Mouse (Mus musculus) forebrain, embryonic 13.5 days (tissue): ENCODE results near the gene Ube2q2. TPM values are rescaled to one million over a fixed set of nuclear protein-coding genes. Genes with fewer than 3 reads are reported as not detected.
A peak's percentile ranks its signal among the peaks of the same experiment; 100 is the strongest.

ENCODE experiments used
- ATAC-seq: fragments of 200-750 bp; cut with Nextera tagmentation; 2 replicates; pipeline ENCODE4 v1.8.0; 2017
- H3K27ac ChIP-seq: fragments of 300-500 bp; sonication (generic); 2 replicates; pipeline ENCODE4 v1.5.1; 2015; ENCODE audit warnings: inconsistent platforms, mild to moderate bottlenecking, moderate library complexity
- H3K27me3 ChIP-seq: fragments of 300-500 bp; sonication (generic); 2 replicates; pipeline ENCODE4 v1.6.1; 2015; ENCODE audit warnings: mild to moderate bottlenecking, inconsistent platforms
- H3K36me3 ChIP-seq: fragments of 300-500 bp; sonication (generic); 2 replicates; pipeline ENCODE4 v1.6.1; 2015; ENCODE audit warnings: mild to moderate bottlenecking, inconsistent platforms; ENCODE audit not compliant: poor library complexity, severe bottlenecking
- H3K4me1 ChIP-seq: fragments of 300-500 bp; sonication (generic); 2 replicates; pipeline ENCODE4 v1.6.1; 2015; ENCODE audit warnings: inconsistent platforms
- H3K4me2 ChIP-seq: fragments of 300-500 bp; sonication (generic); 2 replicates; pipeline ENCODE4 v1.6.1; 2015; ENCODE audit warnings: inconsistent platforms, mild to moderate bottlenecking, moderate library complexity
- H3K4me3 ChIP-seq: fragments of 300-500 bp; sonication (generic); 2 replicates; pipeline ENCODE4 v1.5.1; 2015; ENCODE audit warnings: mild to moderate bottlenecking, inconsistent platforms
- H3K9ac ChIP-seq: fragments of 300-500 bp; sonication (generic); 2 replicates; pipeline ENCODE4 v1.6.1; 2015; ENCODE audit warnings: mild to moderate bottlenecking, inconsistent platforms
- H3K9me3 ChIP-seq: fragments of 300-500 bp; sonication (generic); replicated peaks from 2 replicates; pipeline ENCODE4 v1.6.1; 2016; ENCODE audit warnings: inconsistent platforms
- WGBS: fragments of 180-500 bp; shearing (Covaris S2); methylation state at CpG from one replicate; pipeline ENCODE4 v1.1.7; 2015; 5-methylcytosine and 5-hydroxymethylcytosine counted together
- polyA plus RNA-seq: library from polyadenylated mRNA; unstranded; fragments of >200 nt; fragmentation: Nextera tagmentation; extraction: Ambion mirVana; gene quantifications from 2 replicates; pipeline ENCODE4 v1.2.1, GENCODE M21; 2015

Gene Ube2q2
- polyA plus RNA-seq, 1 experiment from 2014 or later = 32.0 TPM

DNA sequence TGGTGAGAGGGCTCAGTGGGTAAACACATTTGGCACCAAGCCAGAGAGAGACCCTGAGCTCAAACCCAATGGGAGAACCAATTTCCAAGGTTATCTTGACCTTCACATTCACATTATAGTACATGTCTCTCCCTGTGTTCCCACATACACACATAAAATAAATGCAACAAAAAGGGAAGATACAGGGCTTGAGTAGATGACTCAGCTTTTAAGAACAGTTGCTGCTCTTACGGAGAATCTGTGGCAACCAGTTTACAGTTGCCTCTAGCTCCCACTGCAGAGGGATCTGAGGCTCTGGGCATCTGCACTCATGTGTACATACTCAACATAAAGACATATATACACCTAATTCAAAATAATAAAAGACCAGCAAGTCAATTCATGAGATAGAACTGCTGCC, 49.6 kb downstream of the Ube2q2 start:
- H3K27ac ChIP-seq = no peak overlapping the region
- H3K4me1 ChIP-seq = no peaks in the 10 kb centered on the region
- no peak overlapping the region for H3K9ac ChIP-seq
- H3K9me3 ChIP-seq = no peaks in the 10 kb centered on the region
- no peaks in the 10 kb centered on the region for H3K27me3 ChIP-seq
- no peak overlapping the region for H3K4me3 ChIP-seq
- no peak for ATAC-seq
- H3K36me3 ChIP-seq = peaks cover 16% of the 10 kb centered on the region
- WGBS = 100% methylated on average over 1 of the region's 1 CpGs
- H3K4me2 ChIP-seq = no peak overlapping the region

DNA sequence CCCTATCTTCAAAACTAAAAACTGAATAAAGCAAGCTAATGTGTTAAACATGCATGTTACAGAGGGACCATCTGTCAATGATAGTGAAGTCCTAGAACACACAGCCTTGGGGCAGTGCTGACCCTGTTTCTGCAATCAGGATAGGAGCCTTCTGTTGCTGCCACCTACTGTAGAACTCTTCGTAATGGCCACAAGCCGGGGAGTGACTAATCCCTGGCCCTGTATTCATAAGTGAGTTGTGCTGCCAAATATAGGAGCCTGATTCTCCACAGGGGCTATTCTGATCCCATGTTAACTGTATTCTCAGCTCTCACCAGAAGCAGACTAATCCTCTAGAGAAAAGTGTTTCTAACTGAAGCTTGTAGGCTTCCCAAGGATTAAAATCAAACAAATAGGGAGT, 50.7 kb downstream of the Ube2q2 start:
- Histone ChIP-seq H3K9me3 (no peaks in the 10 kb centered on the region), H3K27me3 (no peaks in the 10 kb centered on the region), H3K4me3 (no peak overlapping the region), H3K9ac (no peak overlapping the region), H3K4me2 (no peak overlapping the region), H3K27ac (no peak overlapping the region), H3K4me1 (no peaks in the 10 kb centered on the region), H3K36me3 (peaks cover 16% of the 10 kb centered on the region)
- ATAC-seq = no peak
- 65% methylated on average over 2 of the region's 2 CpGs for WGBS

DNA sequence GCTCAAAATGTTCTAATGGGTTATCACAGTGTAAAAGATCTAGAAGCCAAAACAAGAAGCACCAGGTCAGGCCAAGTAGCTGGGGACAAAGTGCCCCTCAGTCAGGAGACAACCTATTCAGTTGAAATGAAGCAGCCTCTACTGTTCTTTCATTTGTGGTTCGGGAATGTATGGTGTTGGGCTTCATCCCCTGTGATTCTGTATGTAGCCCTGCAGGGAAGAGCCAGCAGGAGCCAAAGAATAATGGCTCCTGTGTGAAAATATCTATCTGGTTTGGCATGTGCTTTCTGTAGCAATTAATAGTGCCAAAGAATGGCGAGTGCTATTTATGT, 59.8 kb downstream of the Ube2q2 start:
- Histone ChIP-seq H3K9ac (peak overlapping the region; percentile 91), H3K9me3 (no peaks in the 10 kb centered on the region), H3K27me3 (no peaks in the 10 kb centered on the region), H3K4me3 (peak overlapping the region; percentile 82), H3K27ac (peak overlapping the region; percentile 85), H3K4me1 (peaks cover 28% of the 10 kb centered on the region), H3K36me3 (peaks cover 12% of the 10 kb centered on the region), H3K4me2 (peak overlapping the region; percentile 86)
- peak; percentile 48 for ATAC-seq
- 0% methylated on average over 2 of the region's 2 CpGs for WGBS

DNA sequence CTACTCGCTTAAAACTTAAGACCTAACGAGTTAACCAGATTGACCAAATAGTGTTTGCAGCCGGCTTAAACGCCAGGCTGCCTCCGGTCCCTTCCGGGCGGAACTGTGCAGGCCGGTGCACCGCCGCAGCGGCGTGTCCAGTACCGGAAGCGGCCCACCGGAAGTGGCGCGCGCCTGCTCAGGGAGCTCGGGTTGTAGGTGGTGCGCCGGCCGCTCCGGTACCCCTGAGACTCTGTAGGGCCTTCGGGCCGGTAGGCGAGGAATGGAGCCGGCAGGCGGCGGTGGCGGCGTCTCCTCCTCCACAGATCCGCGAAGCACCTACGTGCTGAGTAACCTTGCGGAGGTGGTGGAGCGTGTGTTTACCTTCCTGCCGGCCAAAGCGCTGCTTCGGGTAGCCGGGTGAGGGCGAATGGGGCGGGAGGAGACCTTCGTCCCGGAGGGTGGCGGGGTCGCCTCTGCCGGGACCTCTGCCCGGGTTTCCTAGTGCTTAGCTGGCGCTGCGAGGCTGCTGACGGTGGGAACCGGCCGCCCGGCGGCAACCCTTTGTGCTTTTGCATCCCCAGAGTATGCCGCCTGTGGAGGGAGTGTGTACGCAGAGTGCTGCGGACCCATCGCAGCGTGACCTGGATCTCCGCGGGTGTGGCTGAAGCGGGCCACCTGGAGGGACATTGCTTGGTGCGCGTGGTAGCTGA, 60.3 kb downstream of the Ube2q2 start, which contains the start of gene Fbxo22:
Fbxo22 (plus strand) TSS at position 136 of the 692 bp plus-strand sequence.
- Histone ChIP-seq H3K36me3 (peaks cover 16% of the 10 kb centered on the region), H3K4me3 (peak within 1 kb of the TSS; percentile 82), H3K27me3 (no peaks in the 10 kb centered on the region), H3K9ac (peak within 1 kb of the TSS; percentile 91), H3K9me3 (no peaks in the 10 kb centered on the region), H3K4me2 (peak within 1 kb of the TSS; percentile 86), H3K27ac (peak within 1 kb of the TSS; percentile 85), H3K4me1 (peaks cover 28% of the 10 kb centered on the region)
- WGBS = under 1% methylated on average over 65 of the region's 65 CpGs
- ATAC-seq = peak; percentile 100

DNA sequence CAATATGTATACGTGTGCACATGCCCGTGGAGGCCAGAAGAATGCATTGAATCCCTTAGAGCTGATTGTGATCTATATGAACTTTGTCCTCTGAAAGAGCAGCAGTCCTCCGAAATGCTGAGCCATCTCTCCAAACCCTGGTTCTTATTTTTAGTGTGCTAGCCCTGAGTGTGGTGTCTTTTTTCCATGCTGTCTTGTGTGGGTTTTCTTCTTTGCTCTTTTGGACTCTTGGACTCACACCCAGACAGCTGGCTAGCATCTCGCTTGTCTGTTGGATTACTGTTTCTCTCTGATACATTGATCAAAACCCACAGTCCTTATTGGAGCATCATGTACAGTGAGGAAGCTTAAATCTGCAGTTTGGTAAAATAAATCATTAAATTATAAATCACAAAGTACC, 63.0 kb downstream of the Ube2q2 start:
- ATAC-seq = no peak
- no peak overlapping the region for H3K4me3 ChIP-seq
- no peak overlapping the region for H3K9ac ChIP-seq
- peaks cover 28% of the 10 kb centered on the region for H3K4me1 ChIP-seq
- no peak overlapping the region for H3K27ac ChIP-seq
- 89% methylated on average over 4 of the region's 4 CpGs for WGBS
- peaks cover 37% of the 10 kb centered on the region for H3K36me3 ChIP-seq
- no peaks in the 10 kb centered on the region for H3K9me3 ChIP-seq
- H3K4me2 ChIP-seq = no peak overlapping the region
- H3K27me3 ChIP-seq = no peaks in the 10 kb centered on the region

DNA sequence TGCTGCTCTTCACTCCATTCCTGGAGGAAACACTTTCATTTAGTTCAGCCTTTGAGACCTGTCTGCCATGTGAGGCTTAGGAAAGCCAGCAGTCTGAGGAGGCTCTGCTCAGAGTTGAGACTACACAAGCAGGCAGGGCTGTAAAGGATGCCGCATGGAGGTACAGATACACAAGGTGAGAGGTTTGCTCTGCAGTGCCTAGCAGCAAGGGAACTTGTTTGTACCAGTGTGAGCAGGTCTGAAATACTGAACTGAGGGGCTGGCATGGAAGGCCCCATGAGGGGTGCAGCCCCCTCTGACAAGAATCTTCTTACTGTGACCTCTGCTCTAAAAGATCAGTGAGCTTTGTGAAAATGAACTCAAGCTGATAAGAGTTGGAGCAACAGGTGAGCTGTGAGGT, 64.7 kb downstream of the Ube2q2 start:
- ATAC-seq = no peak
- H3K4me3 ChIP-seq = no peak overlapping the region
- 92% methylated on average over 1 of the region's 1 CpGs for WGBS
- H3K4me2 ChIP-seq = no peak overlapping the region
- H3K9ac ChIP-seq = no peak overlapping the region
- H3K36me3 ChIP-seq = peaks cover 55% of the 10 kb centered on the region
- no peaks in the 10 kb centered on the region for H3K27me3 ChIP-seq
- H3K4me1 ChIP-seq = peaks cover 22% of the 10 kb centered on the region
- H3K9me3 ChIP-seq = no peaks in the 10 kb centered on the region
- H3K27ac ChIP-seq = no peak overlapping the region

DNA sequence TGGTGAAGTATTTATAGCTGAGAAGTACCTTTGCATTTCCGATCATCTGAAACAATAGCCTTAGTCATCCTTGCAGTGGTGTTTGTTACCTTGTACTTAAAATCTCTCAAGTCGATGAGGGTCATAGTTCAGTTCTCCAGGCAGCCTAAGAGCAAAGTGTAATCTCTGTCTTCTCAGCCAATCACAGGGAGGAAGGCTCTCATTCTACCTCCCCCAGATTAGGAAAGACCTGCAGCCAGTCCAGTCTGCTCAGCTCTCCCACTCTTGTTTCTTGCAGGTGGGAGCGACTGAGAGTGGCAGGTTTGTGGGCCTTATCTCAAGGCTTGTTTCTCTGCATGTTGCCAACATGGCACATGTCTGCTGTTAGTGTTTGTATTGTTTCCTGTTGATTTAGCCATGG, 66.4 kb downstream of the Ube2q2 start:
- H3K36me3 ChIP-seq = peaks cover 70% of the 10 kb centered on the region
- no peaks in the 10 kb centered on the region for H3K27me3 ChIP-seq
- ATAC-seq = no peak
- no peak overlapping the region for H3K4me3 ChIP-seq
- H3K27ac ChIP-seq = no peak overlapping the region
- H3K9ac ChIP-seq = no peak overlapping the region
- H3K4me1 ChIP-seq = peaks cover 13% of the 10 kb centered on the region
- no peak overlapping the region for H3K4me2 ChIP-seq
- WGBS = 84% methylated on average over 3 of the region's 3 CpGs
- H3K9me3 ChIP-seq = no peaks in the 10 kb centered on the region

DNA sequence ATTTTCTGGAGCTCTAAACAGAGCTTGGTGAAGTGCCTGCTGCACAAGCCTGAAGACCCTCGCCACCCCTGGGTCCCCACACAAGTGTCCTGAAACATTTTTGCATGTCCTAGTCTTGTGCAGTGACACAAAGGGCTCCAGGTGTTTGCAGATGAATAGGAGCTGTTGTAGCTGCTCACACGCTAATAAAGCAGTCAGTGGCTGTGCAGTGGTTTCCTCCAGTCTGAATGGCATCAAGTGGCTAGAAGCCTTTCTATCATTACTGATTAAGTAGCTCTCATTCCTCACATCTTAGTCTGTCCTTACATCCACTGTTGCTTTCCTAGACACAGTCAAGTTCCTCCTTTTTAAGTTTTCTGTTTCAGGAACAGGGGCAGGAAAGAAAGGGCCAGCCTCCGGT, 67.0 kb downstream of the Ube2q2 start:
- H3K36me3 ChIP-seq = peaks cover 76% of the 10 kb centered on the region
- WGBS = 78% methylated on average over 3 of the region's 3 CpGs
- H3K4me1 ChIP-seq = peaks cover 7% of the 10 kb centered on the region
- no peak for ATAC-seq
- H3K9me3 ChIP-seq = no peaks in the 10 kb centered on the region
- no peak overlapping the region for H3K4me2 ChIP-seq
- no peak overlapping the region for H3K9ac ChIP-seq
- H3K27me3 ChIP-seq = no peaks in the 10 kb centered on the region
- H3K27ac ChIP-seq = no peak overlapping the region
- H3K4me3 ChIP-seq = no peak overlapping the region

DNA sequence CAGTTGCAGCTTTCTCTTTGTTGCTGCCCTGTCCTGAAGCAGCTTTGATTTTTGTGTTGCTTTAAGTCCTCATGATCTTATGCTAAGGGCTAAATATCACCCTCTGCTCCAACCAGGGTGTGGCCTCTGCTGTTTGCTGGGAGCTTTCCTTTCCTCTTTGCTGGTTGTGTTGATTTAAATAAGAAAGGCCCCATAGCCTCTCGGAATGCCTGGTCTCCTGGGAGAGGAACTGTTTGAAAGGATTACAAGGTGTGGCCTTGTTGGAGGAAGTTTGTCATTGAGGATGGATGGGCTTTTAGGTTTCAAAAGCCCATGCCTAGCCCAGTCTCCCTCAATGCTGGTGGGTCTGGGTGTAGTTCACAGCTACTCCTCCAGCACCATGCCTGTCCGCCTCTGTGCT, 67.4 kb downstream of the Ube2q2 start:
- no peaks in the 10 kb centered on the region for H3K27me3 ChIP-seq
- peaks cover 81% of the 10 kb centered on the region for H3K36me3 ChIP-seq
- peaks cover 4% of the 10 kb centered on the region; the same call in 1 of the 2 replicates for H3K4me1 ChIP-seq
- H3K27ac ChIP-seq = no peak overlapping the region
- ATAC-seq = no peak
- no peak overlapping the region for H3K4me2 ChIP-seq
- no peaks in the 10 kb centered on the region for H3K9me3 ChIP-seq
- no peak overlapping the region for H3K9ac ChIP-seq
- WGBS = 64% methylated on average over 2 of the region's 2 CpGs
- H3K4me3 ChIP-seq = no peak overlapping the region

DNA sequence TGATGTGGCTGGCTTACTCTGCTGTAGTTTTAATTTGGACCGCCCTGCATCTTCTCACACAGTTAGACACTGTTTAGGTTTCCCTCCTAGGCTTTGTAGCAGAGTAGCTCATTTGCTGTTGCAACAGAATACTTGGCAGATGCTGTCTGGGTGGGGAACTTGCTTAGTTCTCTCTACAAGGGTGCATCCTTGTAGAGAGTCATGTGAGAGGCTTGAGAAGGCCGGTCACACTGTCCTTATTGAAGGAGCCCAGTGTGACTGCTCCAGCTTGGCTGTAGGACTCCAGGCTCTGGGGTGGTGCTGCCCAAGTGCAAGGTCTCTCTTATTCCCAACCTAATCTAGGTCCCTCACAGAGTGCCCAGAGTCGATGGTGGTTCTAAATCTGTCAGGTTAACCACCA, 68.7 kb downstream of the Ube2q2 start:
- H3K4me1 ChIP-seq = no peaks in the 10 kb centered on the region
- peaks cover 94% of the 10 kb centered on the region for H3K36me3 ChIP-seq
- no peaks in the 10 kb centered on the region for H3K9me3 ChIP-seq
- no peak overlapping the region for H3K27ac ChIP-seq
- H3K9ac ChIP-seq = no peak overlapping the region
- no peak overlapping the region for H3K4me3 ChIP-seq
- no peak for ATAC-seq
- H3K27me3 ChIP-seq = no peaks in the 10 kb centered on the region
- H3K4me2 ChIP-seq = no peak overlapping the region
- WGBS = 93% methylated on average over 3 of the region's 3 CpGs

DNA sequence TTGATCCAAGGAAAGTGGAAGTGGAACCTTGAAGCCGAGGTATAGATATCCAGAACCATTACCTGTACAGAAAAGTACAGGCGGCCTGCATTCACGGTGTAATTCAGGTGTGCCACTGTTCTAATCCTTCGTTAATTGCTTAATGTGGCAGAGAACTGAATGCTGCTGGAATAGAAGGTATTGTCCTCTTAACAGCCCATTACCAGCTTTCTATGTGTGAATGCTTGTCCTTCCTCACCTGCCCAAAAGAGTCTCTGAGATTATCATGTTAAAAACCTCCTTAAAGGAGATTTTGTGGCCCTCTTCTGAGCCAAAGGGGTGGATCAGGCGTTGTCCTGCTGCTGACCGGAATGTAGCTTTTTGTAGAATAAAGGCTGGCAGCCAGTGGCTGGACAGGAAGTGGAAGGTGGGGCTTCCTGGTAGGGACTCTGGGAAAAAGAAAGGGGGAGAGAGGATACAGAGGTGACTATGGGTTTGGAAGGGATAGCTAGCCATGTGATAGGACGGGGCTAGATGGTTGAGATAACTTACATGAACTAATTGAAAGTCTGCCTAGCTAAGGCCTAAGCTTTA, 76.6 kb downstream of the Ube2q2 start:
- ATAC-seq = no peak
- H3K4me3 ChIP-seq = no peak overlapping the region
- H3K36me3 ChIP-seq = peaks cover 64% of the 10 kb centered on the region
- no peaks in the 10 kb centered on the region for H3K9me3 ChIP-seq
- H3K4me1 ChIP-seq = no peaks in the 10 kb centered on the region
- no peak overlapping the region for H3K27ac ChIP-seq
- no peak overlapping the region for H3K9ac ChIP-seq
- 82% methylated on average over 7 of the region's 7 CpGs for WGBS
- no peak overlapping the region for H3K4me2 ChIP-seq
- no peaks in the 10 kb centered on the region for H3K27me3 ChIP-seq

DNA sequence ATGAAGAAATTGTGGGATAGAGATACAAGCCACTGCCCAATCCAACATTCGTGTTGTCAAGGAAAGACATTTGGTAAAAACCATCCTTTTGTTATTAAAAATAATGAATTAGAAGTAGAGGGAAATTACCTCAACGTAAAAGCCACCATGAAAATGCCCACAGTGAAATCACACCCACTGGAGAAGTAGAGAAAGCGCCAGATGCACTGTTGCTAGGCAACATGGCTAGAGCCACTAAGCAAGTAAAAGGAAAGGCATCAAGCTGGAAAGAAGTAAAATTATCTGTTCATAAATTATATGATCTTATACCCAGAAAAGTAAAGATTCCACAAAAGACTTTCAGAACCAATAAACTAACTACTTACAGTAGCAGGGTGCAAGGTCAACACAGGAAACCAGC, 77.6 kb downstream of the Ube2q2 start:
- Histone ChIP-seq H3K9ac (no peak overlapping the region), H3K36me3 (peaks cover 54% of the 10 kb centered on the region), H3K27me3 (no peaks in the 10 kb centered on the region), H3K4me1 (no peaks in the 10 kb centered on the region), H3K4me3 (no peak overlapping the region), H3K9me3 (no peaks in the 10 kb centered on the region), H3K27ac (no peak overlapping the region), H3K4me2 (no peak overlapping the region)
- WGBS = 79% methylated on average over 3 of the region's 3 CpGs
- ATAC-seq = no peak

DNA sequence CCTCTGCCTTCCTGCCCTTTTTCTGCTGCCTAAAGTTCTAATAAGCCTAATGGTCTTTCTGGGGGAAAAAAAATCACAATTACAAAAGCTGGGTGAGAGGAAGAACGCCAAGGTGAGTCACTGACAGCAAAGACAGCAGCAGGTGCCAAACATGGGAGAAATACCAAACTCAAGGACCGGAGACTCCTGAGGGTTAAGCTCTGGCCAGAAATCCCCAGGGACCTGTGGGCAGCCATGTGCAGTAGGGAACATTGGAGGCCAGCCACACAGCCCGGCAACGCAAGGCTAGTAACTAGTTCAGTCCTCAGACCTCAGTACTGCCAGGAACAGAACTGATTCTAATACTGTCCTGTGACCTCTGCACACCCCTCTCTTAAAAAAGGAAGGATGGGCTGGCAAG, 79.5 kb downstream of the Ube2q2 start:
- no peaks in the 10 kb centered on the region for H3K27me3 ChIP-seq
- H3K4me1 ChIP-seq = no peaks in the 10 kb centered on the region
- H3K4me2 ChIP-seq = no peak overlapping the region
- no peak overlapping the region for H3K9ac ChIP-seq
- peaks cover 35% of the 10 kb centered on the region for H3K36me3 ChIP-seq
- no peak overlapping the region for H3K27ac ChIP-seq
- ATAC-seq = no peak
- H3K9me3 ChIP-seq = no peaks in the 10 kb centered on the region
- no peak overlapping the region for H3K4me3 ChIP-seq
- WGBS = 90% methylated on average over 4 of the region's 4 CpGs
